Mouse (Mus musculus) NIH3T3 (cell line): ENCODE measurements around the gene Lrrc75b.
"Not testable (repeated sequence)": the region's sequence is repeated elsewhere in the genome, so short reads cannot be mapped to it uniquely, and the experiment has no call there.

ENCODE experiments used
- DNase-seq: peaks from one replicate; pipeline ENCODE4 v3.0.0-alpha.2; 2012; ENCODE audit warnings: low read depth

The Lrrc75b gene

DNA sequence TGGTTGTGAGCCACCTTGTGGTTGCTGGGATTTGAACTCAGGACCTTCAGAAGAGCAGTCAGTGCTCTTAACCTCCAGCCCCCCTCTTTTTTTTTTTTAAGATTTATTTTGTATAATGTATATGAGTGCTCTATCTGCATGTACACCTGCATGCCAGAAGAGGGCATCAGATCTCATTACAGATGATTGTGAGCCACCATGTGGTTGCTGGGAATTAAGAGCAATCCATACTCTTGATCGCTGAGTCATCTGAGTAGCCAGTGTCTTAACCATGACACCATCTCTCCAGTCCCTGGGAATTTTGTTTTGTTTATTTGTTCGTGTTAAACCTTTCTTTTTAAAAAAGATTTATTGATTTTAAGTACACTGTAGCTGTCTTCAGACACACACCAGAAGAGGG lies 6.6 kb upstream of the Lrrc75b start:
- DNase-seq, result not testable (repeated sequence)

GRCm38 (mm10) chr10:75566321-75566720 lies 6.2 kb upstream of the Lrrc75b start:
- DNase-seq, result no peak

GRCm38 (mm10) chr10:75565906-75566305 lies 5.8 kb upstream of the Lrrc75b start:
- no peak for DNase-seq

DNA sequence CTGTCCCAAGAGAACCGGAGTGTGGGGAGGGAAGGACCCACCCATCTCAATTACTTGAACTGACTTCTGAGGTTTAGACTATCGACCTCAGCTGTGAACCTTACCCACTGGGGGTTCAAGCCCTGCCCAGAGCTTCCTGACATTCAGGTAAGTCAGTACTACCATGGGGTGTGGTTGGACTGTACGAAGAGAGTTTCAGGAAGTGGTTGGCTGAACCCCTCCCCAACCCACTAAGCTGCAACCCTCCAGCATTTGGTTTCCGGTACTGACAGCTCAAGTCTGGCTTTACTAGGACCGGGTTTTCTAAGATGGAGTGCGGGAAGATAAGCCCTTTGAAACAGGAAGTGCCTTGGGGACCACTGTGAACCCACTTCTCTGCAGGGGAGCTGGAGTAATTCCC lies 5.3 kb upstream of the Lrrc75b start:
- DNase-seq, result no peak

DNA sequence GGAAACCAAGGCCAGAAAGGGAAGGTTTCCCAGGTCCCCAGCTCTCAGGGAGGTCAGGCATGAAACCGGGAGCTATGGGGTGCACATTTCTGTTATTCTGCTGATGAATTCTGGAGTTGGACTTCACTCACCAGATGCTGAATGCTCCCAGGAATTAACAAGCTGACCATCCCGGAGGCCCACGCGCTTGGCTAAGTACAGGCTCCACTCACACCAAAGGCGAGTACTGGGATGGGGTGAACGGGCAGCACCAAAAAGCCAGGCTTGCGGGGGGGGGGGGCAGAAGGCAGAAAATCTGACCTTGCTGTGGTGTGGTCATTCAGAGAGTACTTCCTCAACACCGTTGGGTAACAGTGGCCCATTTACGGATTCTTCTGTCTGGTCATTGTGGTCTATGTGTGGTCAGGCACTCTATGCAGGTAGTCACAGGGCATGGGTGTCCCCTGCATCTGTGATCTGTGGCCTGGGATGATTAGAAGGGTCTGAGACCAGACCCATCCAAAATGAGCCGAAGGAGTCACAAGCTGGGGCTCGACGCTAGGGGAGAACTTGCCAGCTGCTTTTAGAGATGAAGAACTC lies 4.6 kb upstream of the Lrrc75b start:
- no peak for DNase-seq

DNA sequence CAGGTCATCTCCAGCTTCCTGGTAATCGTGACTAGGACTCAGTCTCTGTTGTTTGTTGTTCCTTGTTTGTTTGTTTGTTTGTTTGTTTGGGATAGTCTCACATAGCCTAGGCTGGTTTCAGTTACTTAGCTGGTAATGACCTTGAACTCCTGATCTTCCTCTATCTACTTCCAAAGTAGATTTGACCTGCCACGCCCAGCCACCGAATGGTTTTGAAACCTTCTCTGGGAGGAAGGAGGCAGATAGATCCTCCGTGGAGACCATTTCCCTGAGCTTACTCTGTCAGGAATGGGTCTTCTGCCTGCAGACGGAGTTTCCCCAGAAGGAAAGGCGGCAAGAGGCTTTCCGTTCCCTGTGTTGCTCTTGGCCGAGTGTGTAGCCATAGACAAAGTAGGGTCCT lies 2.5 kb upstream of the Lrrc75b start:
- no peak for DNase-seq

DNA sequence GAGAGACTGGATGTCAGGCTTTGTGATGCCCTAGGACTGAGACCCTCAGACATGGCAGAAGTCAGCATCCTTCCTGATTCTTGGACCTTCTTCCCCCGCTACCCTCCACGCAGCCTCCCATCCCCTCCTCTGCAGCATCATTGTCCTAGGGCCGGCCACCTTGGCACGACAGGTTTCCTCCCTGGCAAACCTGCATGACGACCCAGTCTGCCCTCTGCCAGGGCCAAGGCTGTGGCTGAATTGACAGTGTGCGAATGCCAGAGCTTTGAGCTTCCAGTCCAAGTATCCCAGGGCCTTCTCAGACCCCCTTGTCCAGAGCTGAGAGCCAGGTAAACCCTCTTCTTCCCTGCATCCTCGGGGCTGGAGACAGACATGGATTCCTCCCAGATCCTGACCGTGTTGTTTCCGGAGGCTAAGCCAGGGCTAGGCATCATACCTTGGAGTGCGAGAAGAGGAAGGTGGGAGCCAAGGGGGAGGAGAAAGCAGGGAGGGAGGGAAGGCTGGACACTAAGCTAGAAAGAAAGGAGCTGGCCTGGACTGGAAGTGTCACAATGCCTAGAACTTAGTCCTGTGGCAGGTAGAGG lies 1.0 kb upstream of the Lrrc75b start, which contains the start of gene Ggt1:
Ggt1 (plus strand) TSS at position 534 of the 584 bp plus-strand sequence.
- DNase-seq, result no peak

DNA sequence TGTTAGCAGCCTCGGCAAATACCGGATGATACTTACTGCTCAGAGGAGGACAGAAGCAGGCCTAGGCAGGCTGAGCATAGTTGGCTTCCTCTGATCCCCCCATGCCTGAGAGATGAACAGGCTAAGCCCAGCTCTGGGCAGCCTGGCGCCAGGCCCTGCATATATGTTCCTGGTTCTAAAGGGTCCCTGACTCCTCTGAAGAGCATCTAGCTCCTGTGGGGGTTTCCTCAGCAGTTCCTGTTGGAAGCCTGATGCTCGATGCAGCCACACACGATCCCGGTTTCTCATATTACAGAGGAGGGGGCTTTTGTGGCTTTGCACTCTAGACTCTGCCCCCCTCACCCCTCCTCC lies 394 bp upstream of the Lrrc75b start:
- no peak for DNase-seq

DNA sequence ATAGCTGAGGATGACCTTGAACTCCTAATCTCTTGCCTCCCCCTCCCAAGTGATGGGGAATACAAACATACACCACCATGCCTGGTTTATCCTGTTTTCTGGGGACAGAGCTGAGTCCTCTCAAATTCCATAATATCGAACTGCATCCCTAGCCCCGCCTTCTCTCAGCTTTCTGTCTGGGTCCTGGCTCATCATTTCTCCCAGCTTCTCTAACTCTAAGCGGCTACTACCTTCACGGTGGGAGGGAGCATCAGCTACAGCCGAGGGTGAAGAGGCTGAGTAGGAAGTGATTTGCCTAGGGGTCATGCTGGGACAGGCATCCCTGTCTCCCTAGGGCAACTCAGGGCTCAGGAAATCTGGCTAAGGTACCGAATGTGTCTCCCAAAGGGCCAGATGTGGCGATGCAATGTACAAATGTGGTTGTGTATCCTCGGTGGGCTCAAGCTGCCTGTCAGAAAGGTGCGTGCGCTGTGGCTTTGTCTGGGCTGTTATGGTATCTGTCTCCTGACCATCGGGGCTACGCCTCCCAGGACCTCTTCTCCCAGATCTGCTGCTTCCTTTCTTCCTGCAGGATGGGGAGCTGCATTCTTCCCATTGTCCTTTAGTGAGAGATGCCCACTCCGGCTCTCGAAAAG lies 972 bp downstream of the Lrrc75b start:
- DNase-seq, result no peak

GRCm38 (mm10) chr10:75558515-75558914 lies 1.6 kb downstream of the Lrrc75b start:
- DNase-seq, result peak; percentile 59

GRCm38 (mm10) chr10:75556026-75556425 lies 4.1 kb downstream of the Lrrc75b start:
- DNase-seq, result peak; percentile 52

- DNase-seq, result no peak
Measured at GRCm38 (mm10) chr10:75555557-75555956, 4.6 kb downstream of the Lrrc75b start.

- peak; percentile 52 for DNase-seq
Measured at GRCm38 (mm10) chr10:75554090-75554489, 6.0 kb downstream of the Lrrc75b start.

DNA sequence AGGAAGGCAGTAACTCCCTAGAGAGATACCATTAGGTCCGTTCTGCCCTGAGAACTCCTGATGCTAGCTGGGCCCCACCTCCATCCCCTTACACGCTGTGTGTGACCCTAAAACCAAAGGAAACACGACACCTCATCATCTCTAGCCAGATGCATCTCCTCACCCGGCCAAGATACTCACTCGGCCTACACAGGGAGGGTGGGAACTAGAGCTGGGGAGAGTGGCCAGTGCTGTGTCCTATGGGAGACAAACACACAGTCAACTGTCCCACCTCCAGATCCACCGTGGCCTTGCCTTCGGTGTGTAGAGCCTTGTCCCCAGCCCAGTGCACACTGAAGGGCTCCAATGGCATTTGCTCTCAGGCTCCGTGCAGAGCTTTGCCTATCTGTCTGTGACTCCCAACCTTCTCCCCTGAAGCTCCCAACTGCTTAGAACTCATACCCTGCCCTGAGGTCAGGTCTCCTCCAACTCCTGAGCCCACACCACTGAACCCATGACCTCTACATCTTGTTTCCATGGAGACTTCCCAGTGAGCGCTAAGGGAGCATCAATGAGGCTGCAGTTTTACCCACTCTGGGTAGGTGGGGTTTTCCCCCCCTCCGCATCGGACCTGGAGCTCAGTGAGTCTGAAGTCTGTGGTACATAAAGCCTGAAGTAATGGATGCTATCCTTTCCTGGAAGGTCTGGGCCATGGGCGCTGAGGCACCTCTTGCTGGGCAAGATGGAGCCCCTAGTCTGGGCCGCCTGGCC lies 7.3 kb downstream of the Lrrc75b start:
- DNase-seq, result peak; percentile 24

GRCm38 (mm10) chr10:75552106-75552505 lies 8.0 kb downstream of the Lrrc75b start:
- no peak for DNase-seq

GRCm38 (mm10) chr10:75551175-75551574 lies 9.0 kb downstream of the Lrrc75b start:
- no peak for DNase-seq

GRCm38 (mm10) chr10:75549886-75550285 lies 10.2 kb downstream of the Lrrc75b start:
- no peak for DNase-seq

GRCm38 (mm10) chr10:75548486-75548885 lies 11.6 kb downstream of the Lrrc75b start:
- DNase-seq, result peak; percentile 62

- no peak for DNase-seq
Measured at GRCm38 (mm10) chr10:75547901-75548300, 12.2 kb downstream of the Lrrc75b start.

DNA sequence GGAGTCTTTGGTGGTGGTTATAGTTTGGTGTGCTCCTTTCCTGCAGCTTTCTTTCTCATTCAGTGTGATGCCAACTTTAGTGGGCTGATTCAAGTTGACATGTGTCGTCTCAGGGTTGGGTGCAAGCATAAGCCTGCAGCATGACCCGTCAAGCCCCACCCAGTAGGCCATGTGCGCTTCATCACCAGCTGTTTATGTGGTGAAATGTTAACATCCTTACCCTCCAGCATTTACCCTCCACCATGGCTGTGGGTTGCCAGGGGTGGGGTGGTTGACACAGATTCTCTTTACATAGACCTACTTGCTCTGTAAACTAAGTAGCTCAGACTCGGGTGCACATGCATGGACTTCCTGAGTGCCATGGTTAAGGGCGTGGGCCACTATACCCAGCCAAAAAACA lies 24.0 kb downstream of the Lrrc75b start:
- DNase-seq, result no peak

GRCm38 (mm10) chr10:75535423-75535822 lies 24.7 kb downstream of the Lrrc75b start:
- peak; percentile 24 for DNase-seq

- peak; percentile 33 for DNase-seq
Measured at GRCm38 (mm10) chr10:75534934-75535333, 25.2 kb downstream of the Lrrc75b start.

DNA sequence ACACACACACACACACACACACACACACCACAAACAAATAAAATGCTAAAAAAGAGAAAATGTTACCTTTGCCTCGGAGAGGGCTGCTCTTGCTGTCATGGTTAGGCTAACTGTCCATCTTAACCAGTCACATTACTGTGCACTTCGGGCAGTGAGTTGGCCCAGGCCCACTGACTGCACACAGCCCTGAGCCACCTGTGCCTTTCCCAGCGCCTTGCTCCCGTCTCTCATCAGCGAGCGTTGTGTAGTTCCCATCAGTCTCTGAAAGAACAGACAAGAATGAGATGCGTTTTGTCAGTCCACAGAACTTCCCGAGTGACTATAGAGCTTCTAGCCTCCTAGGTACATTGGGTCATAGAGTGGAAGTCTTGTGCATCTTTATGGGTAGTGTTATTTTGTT lies 25.9 kb downstream of the Lrrc75b start:
- no peak for DNase-seq
